Mouse (Mus musculus): ENCODE results near the gene Glis3. TPM values are rescaled to one million over a fixed set of nuclear protein-coding genes. Genes with fewer than 3 reads are reported as not detected.

Glis3 gene
- polyA plus RNA-seq, 1 experiment from 2014 or later: 3.9 TPM

- H3K4me3 ChIP-seq: no peak overlapping the region
- WGBS: 88% methylated on average over 6 of the region's 6 CpGs
- H3K27ac ChIP-seq: no peak overlapping the region
- H3K9me3 ChIP-seq: no peaks in the 10 kb centered on the region
- no peaks in the 10 kb centered on the region for H3K36me3 ChIP-seq (replicated peaks)
- H3K4me1 ChIP-seq: peaks cover 55% of the 10 kb centered on the region
- DNase-seq (ENCODE audit: extremely low spot score, low spot score): no peak
- H3K27me3 ChIP-seq (ENCODE audit: poor library complexity, severe bottlenecking): peaks cover 26% of the 10 kb centered on the region
These were observed 161.0 kb downstream of the Glis3 start for GRCm38 (mm10) chr19:28518846-28519245.

GRCm38 (mm10) chr19:28518266-28518665, 161.6 kb downstream of the Glis3 start:
- Histone ChIP-seq H3K36me3 (replicated peaks) (no peaks in the 10 kb centered on the region), H3K4me3 (no peak overlapping the region), H3K4me1 (peaks cover 55% of the 10 kb centered on the region), H3K27ac (no peak overlapping the region), H3K27me3 (ENCODE audit: poor library complexity, severe bottlenecking) (peaks cover 26% of the 10 kb centered on the region), H3K9me3 (no peaks in the 10 kb centered on the region)
- DNase-seq (ENCODE audit: extremely low spot score, low spot score): no peak
- 86% methylated on average over 5 of the region's 5 CpGs for WGBS

GRCm38 (mm10) chr19:28517464-28518080, 162.3 kb downstream of the Glis3 start:
- no peak overlapping the region for H3K4me3 ChIP-seq
- peaks cover 26% of the 10 kb centered on the region for H3K27me3 ChIP-seq (ENCODE audit: poor library complexity, severe bottlenecking)
- no peak for DNase-seq (ENCODE audit: extremely low spot score, low spot score)
- 42% methylated on average over 9 of the region's 9 CpGs for WGBS
- peak overlapping the region; percentile 49; the same call in 1 of the 2 replicates for H3K27ac ChIP-seq
- peaks cover 55% of the 10 kb centered on the region for H3K4me1 ChIP-seq
- no peaks in the 10 kb centered on the region for H3K9me3 ChIP-seq
- H3K36me3 ChIP-seq (replicated peaks): no peaks in the 10 kb centered on the region

- Histone ChIP-seq H3K9me3 (no peaks in the 10 kb centered on the region), H3K4me3 (no peak overlapping the region), H3K36me3 (replicated peaks) (no peaks in the 10 kb centered on the region), H3K4me1 (peaks cover 55% of the 10 kb centered on the region), H3K27me3 (ENCODE audit: poor library complexity, severe bottlenecking) (peaks cover 26% of the 10 kb centered on the region), H3K27ac (no peak overlapping the region)
- no peak for DNase-seq (ENCODE audit: extremely low spot score, low spot score)
- 35% methylated on average over 6 of the region's 6 CpGs for WGBS
These were observed 163.4 kb downstream of the Glis3 start for GRCm38 (mm10) chr19:28516487-28516886.

GRCm38 (mm10) chr19:28512475-28512874, 167.4 kb downstream of the Glis3 start:
- Histone ChIP-seq H3K4me1 (peaks cover 30% of the 10 kb centered on the region), H3K9me3 (no peaks in the 10 kb centered on the region), H3K4me3 (no peak overlapping the region), H3K36me3 (replicated peaks) (no peaks in the 10 kb centered on the region), H3K27me3 (ENCODE audit: poor library complexity, severe bottlenecking) (peaks cover 2% of the 10 kb centered on the region; the same call in 1 of the 2 replicates), H3K27ac (no peak overlapping the region)
- 90% methylated on average over 11 of the region's 11 CpGs for WGBS
- no peak for DNase-seq (ENCODE audit: extremely low spot score, low spot score)

GRCm38 (mm10) chr19:28511910-28512309, 168.0 kb downstream of the Glis3 start:
- Histone ChIP-seq H3K4me3 (no peak overlapping the region), H3K4me1 (peaks cover 25% of the 10 kb centered on the region), H3K9me3 (no peaks in the 10 kb centered on the region), H3K27ac (no peak overlapping the region), H3K27me3 (ENCODE audit: poor library complexity, severe bottlenecking) (no peaks in the 10 kb centered on the region; the same call in 1 of the 2 replicates), H3K36me3 (replicated peaks) (no peaks in the 10 kb centered on the region)
- WGBS: 93% methylated on average over 1 of the region's 1 CpGs
- no peak for DNase-seq (ENCODE audit: extremely low spot score, low spot score)

GRCm38 (mm10) chr19:28505376-28505775, 174.5 kb downstream of the Glis3 start:
- H3K4me3 ChIP-seq: no peak overlapping the region
- H3K27ac ChIP-seq: no peak overlapping the region
- 68% methylated on average over 6 of the region's 6 CpGs for WGBS
- H3K9me3 ChIP-seq: no peaks in the 10 kb centered on the region
- no peaks in the 10 kb centered on the region for H3K36me3 ChIP-seq (replicated peaks)
- no peak for DNase-seq (ENCODE audit: extremely low spot score, low spot score)
- no peaks in the 10 kb centered on the region for H3K27me3 ChIP-seq (ENCODE audit: poor library complexity, severe bottlenecking)
- no peaks in the 10 kb centered on the region for H3K4me1 ChIP-seq

GRCm38 (mm10) chr19:28503011-28503410, 176.9 kb downstream of the Glis3 start:
- DNase-seq (ENCODE audit: extremely low spot score, low spot score): no peak
- Histone ChIP-seq H3K27ac (no peak overlapping the region), H3K4me1 (no peaks in the 10 kb centered on the region), H3K36me3 (replicated peaks) (no peaks in the 10 kb centered on the region), H3K4me3 (no peak overlapping the region), H3K27me3 (ENCODE audit: poor library complexity, severe bottlenecking) (no peaks in the 10 kb centered on the region), H3K9me3 (no peaks in the 10 kb centered on the region)
- 85% methylated on average over 12 of the region's 12 CpGs for WGBS

GRCm38 (mm10) chr19:28500975-28501374, 178.9 kb downstream of the Glis3 start:
- Histone ChIP-seq H3K4me3 (no peak overlapping the region), H3K27ac (no peak overlapping the region), H3K27me3 (ENCODE audit: poor library complexity, severe bottlenecking) (no peaks in the 10 kb centered on the region), H3K36me3 (replicated peaks) (no peaks in the 10 kb centered on the region), H3K9me3 (no peaks in the 10 kb centered on the region), H3K4me1 (no peaks in the 10 kb centered on the region)
- no peak for DNase-seq (ENCODE audit: extremely low spot score, low spot score)
- 81% methylated on average over 9 of the region's 9 CpGs for WGBS

- Histone ChIP-seq H3K36me3 (replicated peaks) (no peaks in the 10 kb centered on the region), H3K9me3 (no peaks in the 10 kb centered on the region), H3K4me3 (no peak overlapping the region), H3K27me3 (ENCODE audit: poor library complexity, severe bottlenecking) (no peaks in the 10 kb centered on the region), H3K4me1 (no peaks in the 10 kb centered on the region), H3K27ac (no peak overlapping the region)
- DNase-seq (ENCODE audit: extremely low spot score, low spot score): no peak
- WGBS: 93% methylated on average over 14 of the region's 14 CpGs
These were observed 179.4 kb downstream of the Glis3 start for GRCm38 (mm10) chr19:28500505-28500904.

GRCm38 (mm10) chr19:28499786-28500185, 180.1 kb downstream of the Glis3 start:
- H3K36me3 ChIP-seq (replicated peaks): no peaks in the 10 kb centered on the region
- H3K9me3 ChIP-seq: no peaks in the 10 kb centered on the region
- WGBS: 94% methylated on average over 5 of the region's 5 CpGs
- no peak for DNase-seq (ENCODE audit: extremely low spot score, low spot score)
- no peaks in the 10 kb centered on the region for H3K4me1 ChIP-seq
- no peak overlapping the region for H3K27ac ChIP-seq
- H3K27me3 ChIP-seq (ENCODE audit: poor library complexity, severe bottlenecking): no peaks in the 10 kb centered on the region
- H3K4me3 ChIP-seq: no peak overlapping the region

- no peaks in the 10 kb centered on the region for H3K4me1 ChIP-seq
- DNase-seq (ENCODE audit: extremely low spot score, low spot score): no peak
- WGBS: 90% methylated on average over 6 of the region's 6 CpGs
- no peaks in the 10 kb centered on the region for H3K36me3 ChIP-seq (replicated peaks)
- H3K27ac ChIP-seq: no peak overlapping the region
- no peaks in the 10 kb centered on the region for H3K9me3 ChIP-seq
- no peak overlapping the region for H3K4me3 ChIP-seq
- H3K27me3 ChIP-seq (ENCODE audit: poor library complexity, severe bottlenecking): no peaks in the 10 kb centered on the region
These were observed 184.0 kb downstream of the Glis3 start for GRCm38 (mm10) chr19:28495926-28496325.

- H3K9me3 ChIP-seq: no peaks in the 10 kb centered on the region
- no peak for DNase-seq (ENCODE audit: extremely low spot score, low spot score)
- no peaks in the 10 kb centered on the region for H3K27me3 ChIP-seq (ENCODE audit: poor library complexity, severe bottlenecking)
- no peaks in the 10 kb centered on the region for H3K36me3 ChIP-seq (replicated peaks)
- H3K4me1 ChIP-seq: no peaks in the 10 kb centered on the region
- WGBS: 92% methylated on average over 8 of the region's 8 CpGs
- H3K27ac ChIP-seq: no peak overlapping the region
- H3K4me3 ChIP-seq: no peak overlapping the region
These were observed 186.1 kb downstream of the Glis3 start for GRCm38 (mm10) chr19:28493605-28494260.

Measured in forebrain, embryonic 10.5 days (tissue).